Mouse (Mus musculus): ENCODE results near the gene 4931428F04Rik. TPM values are rescaled to one million over a fixed set of nuclear protein-coding genes. Genes with fewer than 3 reads are reported as not detected.
"Not testable (repeated sequence)": the region's sequence is repeated elsewhere in the genome, so short reads cannot be mapped to it uniquely, and the experiment has no call there.

4931428F04Rik gene
- polyA plus RNA-seq, 1 experiment from 2014 or later, result 12.6 TPM

GRCm38 (mm10) chr8:105293405-105293804 lies 3.7 kb upstream of the 4931428F04Rik start:
- H3K9ac ChIP-seq, result no peak overlapping the region
- peaks cover 11% of the 10 kb centered on the region for H3K27me3 ChIP-seq
- H3K27ac ChIP-seq, result no peak overlapping the region
- no peak overlapping the region for H3K4me2 ChIP-seq
- H3K4me1 ChIP-seq, result peaks cover 42% of the 10 kb centered on the region
- H3K36me3 ChIP-seq, result no peaks in the 10 kb centered on the region
- no peak overlapping the region for H3K4me3 ChIP-seq (replicated peaks)
- WGBS, result 69% methylated on average over 19 of the region's 19 CpGs
- H3K9me3 ChIP-seq (replicated peaks), result no peaks in the 10 kb centered on the region
- no peak for ATAC-seq (replicated peaks; ENCODE audit: low FRiP score)

- ATAC-seq (replicated peaks; ENCODE audit: low FRiP score), result no peak
- Histone ChIP-seq H3K4me3 (replicated peaks) (no peak overlapping the region), H3K9me3 (replicated peaks) (no peaks in the 10 kb centered on the region), H3K4me1 (peaks cover 43% of the 10 kb centered on the region), H3K27me3 (peaks cover 11% of the 10 kb centered on the region), H3K9ac (no peak overlapping the region), H3K27ac (no peak overlapping the region), H3K4me2 (no peak overlapping the region), H3K36me3 (no peaks in the 10 kb centered on the region)
- WGBS, result 78% methylated on average over 7 of the region's 7 CpGs
These were observed 2.8 kb upstream of the 4931428F04Rik start for GRCm38 (mm10) chr8:105292471-105292870.

GRCm38 (mm10) chr8:105291802-105292201 lies 2.1 kb upstream of the 4931428F04Rik start:
- H3K36me3 ChIP-seq; H3K4me2 ChIP-seq; H3K9ac ChIP-seq; H3K27ac ChIP-seq; ATAC-seq (replicated peaks; ENCODE audit: low FRiP score); H3K9me3 ChIP-seq (replicated peaks); H3K4me3 ChIP-seq (replicated peaks): not testable (repeated sequence)
- WGBS, result 68% methylated on average over 3 of the region's 3 CpGs
- peaks cover 11% of the 10 kb centered on the region for H3K27me3 ChIP-seq
- peaks cover 39% of the 10 kb centered on the region for H3K4me1 ChIP-seq

DNA sequence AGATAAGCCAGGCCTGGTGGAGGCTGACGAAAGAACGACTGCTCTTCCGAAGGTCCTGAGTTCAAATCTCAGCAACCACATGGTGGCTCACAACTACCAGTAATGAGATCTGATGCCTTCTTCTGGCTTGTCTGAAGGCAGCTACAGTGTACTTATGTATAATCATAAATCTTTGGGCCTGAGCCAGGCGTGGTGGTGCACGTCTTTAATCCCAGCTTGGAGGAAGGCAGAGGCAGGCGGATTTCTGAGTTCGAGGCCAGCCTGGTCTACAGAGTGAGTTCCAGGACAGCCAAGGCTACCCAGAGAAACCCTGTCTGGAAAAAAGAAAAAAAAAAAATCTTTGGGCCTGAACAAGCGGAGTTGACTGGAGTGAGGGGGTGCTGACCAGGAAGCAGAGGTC lies 1.7 kb upstream of the 4931428F04Rik start:
- Histone ChIP-seq H3K27me3 (peaks cover 11% of the 10 kb centered on the region), H3K4me1 (peaks cover 35% of the 10 kb centered on the region)
- H3K27ac ChIP-seq; H3K9me3 ChIP-seq (replicated peaks); H3K36me3 ChIP-seq; ATAC-seq (replicated peaks; ENCODE audit: low FRiP score); H3K4me2 ChIP-seq; H3K9ac ChIP-seq; H3K4me3 ChIP-seq (replicated peaks): not testable (repeated sequence)
- 82% methylated on average over 8 of the region's 8 CpGs for WGBS

- no peak overlapping the region for H3K27ac ChIP-seq
- peak overlapping the region; percentile 87 for H3K4me2 ChIP-seq
- peaks cover 11% of the 10 kb centered on the region for H3K27me3 ChIP-seq
- no peak for ATAC-seq (replicated peaks; ENCODE audit: low FRiP score)
- H3K36me3 ChIP-seq, result no peaks in the 10 kb centered on the region
- 8% methylated on average over 31 of the region's 31 CpGs for WGBS
- no peak overlapping the region for H3K9ac ChIP-seq
- H3K4me1 ChIP-seq, result peaks cover 32% of the 10 kb centered on the region
- peak overlapping the region; percentile 59 for H3K4me3 ChIP-seq (replicated peaks)
- no peaks in the 10 kb centered on the region for H3K9me3 ChIP-seq (replicated peaks)
These were observed 1.1 kb upstream of the 4931428F04Rik start for GRCm38 (mm10) chr8:105290554-105291314.

DNA sequence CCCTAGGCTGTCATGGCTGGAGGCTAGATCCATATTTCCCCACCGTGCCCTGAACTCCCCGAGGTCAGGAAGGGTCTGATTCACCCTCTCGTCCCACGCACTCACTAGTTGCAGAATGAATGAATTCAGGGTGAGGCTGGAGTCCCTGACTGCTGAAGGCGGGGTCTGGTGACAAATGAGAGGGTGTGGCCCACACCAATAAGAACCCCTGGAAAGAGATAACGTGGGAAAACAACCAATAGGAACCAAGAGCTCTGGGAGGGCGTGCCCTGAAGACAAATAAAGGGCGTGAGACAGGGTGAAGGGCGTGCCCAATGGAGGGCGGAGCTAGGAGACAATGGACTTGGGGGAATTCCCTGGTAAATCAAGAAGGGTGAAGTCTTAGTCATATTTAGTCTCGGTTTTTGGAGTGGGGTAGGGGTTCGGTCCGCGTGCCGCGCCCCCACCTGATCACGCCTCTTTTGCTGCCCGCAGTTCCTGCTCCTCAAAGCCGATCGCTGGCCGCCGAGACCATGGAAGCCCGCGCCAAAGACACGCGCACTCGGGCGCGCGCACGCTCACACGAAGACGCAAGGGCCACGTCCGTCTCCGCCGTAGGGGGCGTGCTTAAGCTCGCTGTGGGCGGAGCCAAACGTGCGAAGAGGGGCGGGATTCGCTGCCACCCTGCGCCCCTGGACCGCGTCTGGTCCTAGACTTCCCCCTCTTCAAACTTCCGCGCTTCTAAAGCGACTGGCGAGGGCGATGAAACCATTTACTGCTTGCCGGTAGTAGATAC lies 519 bp downstream of the 4931428F04Rik start:
- peak; percentile 93 for ATAC-seq (replicated peaks; ENCODE audit: low FRiP score)
- WGBS, result under 1% methylated on average over 53 of the region's 53 CpGs
- Histone ChIP-seq H3K4me2 (peak overlapping the region; percentile 87), H3K4me1 (peaks cover 29% of the 10 kb centered on the region), H3K9me3 (replicated peaks) (no peaks in the 10 kb centered on the region), H3K36me3 (no peaks in the 10 kb centered on the region; the same call in 1 of the 2 replicates), H3K27ac (peak overlapping the region; percentile 85), H3K27me3 (peaks cover 11% of the 10 kb centered on the region), H3K9ac (peak overlapping the region; percentile 47), H3K4me3 (replicated peaks) (peak overlapping the region; percentile 59)

DNA sequence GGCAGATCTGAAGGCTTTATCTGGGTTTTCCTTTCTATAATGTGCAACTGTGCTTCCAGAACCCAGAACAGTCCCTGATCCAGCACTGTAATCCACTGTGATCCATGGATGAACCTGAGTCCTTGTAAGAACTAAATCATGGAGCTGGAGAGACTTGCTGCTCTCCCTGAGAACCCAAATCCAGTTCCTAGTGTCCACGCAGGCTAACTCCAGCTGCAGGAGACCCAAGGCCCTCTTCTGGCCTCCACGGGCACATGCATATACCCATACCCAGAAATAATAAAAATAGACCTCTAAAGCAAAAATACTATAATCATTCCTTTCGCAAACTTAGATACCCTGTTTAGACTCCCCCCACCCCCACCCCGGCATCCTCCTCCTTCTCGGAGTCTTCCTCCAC lies 1.4 kb downstream of the 4931428F04Rik start:
- Histone ChIP-seq H3K4me2 (peak overlapping the region; percentile 87), H3K9me3 (replicated peaks) (no peaks in the 10 kb centered on the region), H3K27ac (no peak overlapping the region), H3K27me3 (peaks cover 11% of the 10 kb centered on the region), H3K4me1 (peaks cover 29% of the 10 kb centered on the region), H3K4me3 (replicated peaks) (peak overlapping the region; percentile 59; the same call in 1 of the 2 replicates), H3K36me3 (no peaks in the 10 kb centered on the region; the same call in 1 of the 2 replicates), H3K9ac (no peak overlapping the region)
- 79% methylated on average over 5 of the region's 5 CpGs for WGBS
- no peak for ATAC-seq (replicated peaks; ENCODE audit: low FRiP score)

DNA sequence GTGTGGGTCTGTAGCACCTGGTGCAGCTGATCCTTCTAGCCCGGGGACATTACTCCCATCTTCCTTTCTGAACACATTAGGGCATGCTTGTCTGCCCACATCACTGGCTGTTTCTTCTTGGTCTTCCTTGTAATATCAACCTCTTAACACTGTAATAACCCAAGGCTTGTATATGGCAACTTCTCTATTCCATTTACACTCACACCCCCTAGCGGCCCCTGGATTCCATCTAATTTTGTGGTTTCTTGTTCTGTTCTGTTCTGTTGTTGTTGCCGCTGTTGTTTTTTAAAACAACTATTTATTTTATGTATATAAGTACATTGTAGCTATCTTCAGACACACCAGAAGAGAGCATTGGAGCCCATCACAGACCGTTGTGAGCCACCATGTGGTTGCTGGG lies 2.8 kb downstream of the 4931428F04Rik start:
- H3K4me2 ChIP-seq, result no peak overlapping the region
- H3K36me3 ChIP-seq, result peaks cover 4% of the 10 kb centered on the region
- no peak overlapping the region for H3K27ac ChIP-seq
- H3K4me3 ChIP-seq (replicated peaks), result no peak overlapping the region
- peaks cover 29% of the 10 kb centered on the region for H3K4me1 ChIP-seq
- no peaks in the 10 kb centered on the region for H3K9me3 ChIP-seq (replicated peaks)
- ATAC-seq (replicated peaks; ENCODE audit: low FRiP score), result no peak
- 88% methylated on average over 4 of the region's 4 CpGs for WGBS
- peaks cover 11% of the 10 kb centered on the region for H3K27me3 ChIP-seq
- no peak overlapping the region for H3K9ac ChIP-seq

DNA sequence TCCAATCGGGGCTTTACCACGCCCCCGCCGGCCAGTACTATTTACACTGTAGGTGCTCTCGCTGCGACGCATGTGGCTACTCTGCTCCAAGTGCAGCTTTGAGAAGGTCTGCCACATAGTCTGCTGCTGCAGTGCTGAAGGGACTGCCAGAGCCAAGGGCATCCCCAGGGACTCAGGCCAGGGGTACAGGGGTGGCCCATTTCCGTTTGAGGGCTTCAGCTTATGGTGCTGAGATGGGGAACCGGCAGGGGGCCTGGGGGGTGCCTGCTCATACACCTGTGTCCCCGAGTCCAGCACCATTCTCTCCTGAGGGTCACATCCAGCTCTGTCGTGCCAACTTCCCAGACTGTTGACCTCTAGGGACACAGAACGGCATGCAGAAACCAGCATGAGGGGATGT lies 4.2 kb downstream of the 4931428F04Rik start:
- no peak overlapping the region for H3K9ac ChIP-seq
- no peak for ATAC-seq (replicated peaks; ENCODE audit: low FRiP score)
- H3K9me3 ChIP-seq (replicated peaks), result no peaks in the 10 kb centered on the region
- no peak overlapping the region for H3K27ac ChIP-seq
- 46% methylated on average over 12 of the region's 12 CpGs for WGBS
- H3K27me3 ChIP-seq, result peaks cover 13% of the 10 kb centered on the region
- no peak overlapping the region for H3K4me3 ChIP-seq (replicated peaks)
- H3K4me1 ChIP-seq, result peaks cover 25% of the 10 kb centered on the region
- H3K36me3 ChIP-seq, result peaks cover 9% of the 10 kb centered on the region
- H3K4me2 ChIP-seq, result no peak overlapping the region

DNA sequence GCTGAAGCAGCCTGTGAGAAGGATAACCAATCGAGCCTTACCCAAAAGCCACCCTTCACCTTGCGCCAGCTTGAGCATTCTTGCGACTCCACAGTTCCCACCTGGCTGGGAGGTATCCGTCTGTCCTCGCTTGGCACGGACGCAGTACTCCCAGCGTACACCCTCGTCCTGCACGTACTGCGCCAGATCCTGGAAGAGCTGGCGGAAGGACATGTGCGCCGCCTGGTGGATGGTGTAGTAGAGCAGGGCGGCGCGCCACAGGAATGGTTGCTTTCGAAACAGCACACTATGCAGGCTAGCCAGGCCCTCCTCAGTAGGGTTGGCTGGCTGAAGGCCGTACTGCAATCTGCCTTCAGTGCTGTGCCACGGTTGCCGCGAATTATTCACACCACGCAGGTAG lies 6.6 kb downstream of the 4931428F04Rik start:
- H3K9ac ChIP-seq, result no peak overlapping the region
- peaks cover 14% of the 10 kb centered on the region for H3K4me1 ChIP-seq
- peak; percentile 44 for ATAC-seq (replicated peaks; ENCODE audit: low FRiP score)
- no peak overlapping the region for H3K4me3 ChIP-seq (replicated peaks)
- H3K36me3 ChIP-seq, result peaks cover 12% of the 10 kb centered on the region
- H3K9me3 ChIP-seq (replicated peaks), result no peaks in the 10 kb centered on the region
- 27% methylated on average over 23 of the region's 23 CpGs for WGBS
- no peak overlapping the region for H3K4me2 ChIP-seq
- H3K27me3 ChIP-seq, result peaks cover 30% of the 10 kb centered on the region
- H3K27ac ChIP-seq, result no peak overlapping the region

- 83% methylated on average over 4 of the region's 4 CpGs for WGBS
- Histone ChIP-seq H3K27me3 (peaks cover 38% of the 10 kb centered on the region), H3K27ac (no peak overlapping the region), H3K9me3 (replicated peaks) (no peaks in the 10 kb centered on the region), H3K9ac (no peak overlapping the region), H3K4me2 (no peak overlapping the region), H3K36me3 (peaks cover 12% of the 10 kb centered on the region), H3K4me3 (replicated peaks) (no peak overlapping the region), H3K4me1 (peaks cover 11% of the 10 kb centered on the region)
- no peak for ATAC-seq (replicated peaks; ENCODE audit: low FRiP score)
These were observed 7.4 kb downstream of the 4931428F04Rik start for GRCm38 (mm10) chr8:105282239-105282638.

GRCm38 (mm10) chr8:105281821-105282220 lies 7.8 kb downstream of the 4931428F04Rik start:
- WGBS, result 85% methylated on average over 12 of the region's 12 CpGs
- Histone ChIP-seq H3K9me3 (replicated peaks) (no peaks in the 10 kb centered on the region), H3K4me1 (peaks cover 11% of the 10 kb centered on the region), H3K4me3 (replicated peaks) (no peak overlapping the region), H3K27ac (no peak overlapping the region), H3K9ac (no peak overlapping the region), H3K27me3 (peaks cover 42% of the 10 kb centered on the region), H3K36me3 (peaks cover 12% of the 10 kb centered on the region), H3K4me2 (no peak overlapping the region)
- no peak for ATAC-seq (replicated peaks; ENCODE audit: low FRiP score)

All from kidney, embryonic 15.5 days (tissue).